ENCODE assay signal across 28 mouse cellular contexts in the genomic region with DNA sequence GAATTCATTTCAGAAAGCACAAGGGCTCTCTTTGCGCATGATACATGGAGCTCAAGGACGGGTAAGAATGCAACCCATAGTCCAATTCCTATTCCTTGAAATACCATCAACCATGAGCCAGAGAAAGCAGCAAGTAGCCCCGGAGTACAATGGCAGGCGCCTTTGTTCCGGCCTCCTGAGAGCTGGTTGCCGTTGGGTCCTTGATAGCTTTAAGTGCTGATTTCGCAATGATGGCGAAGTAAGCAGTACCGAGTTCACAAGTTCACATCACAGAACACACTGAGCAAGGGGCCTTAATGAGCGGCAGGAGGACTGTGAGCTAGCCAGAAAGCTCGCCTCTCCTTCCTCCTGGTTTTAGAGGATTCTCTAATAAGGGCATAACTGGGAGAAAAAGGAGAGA.
DNase-seq lines count a peak whose midpoint lies in the region; ATAC-seq and TF ChIP-seq lines count a peak whose summit lies in the region.
"Had no signal": no experiment of that assay in that cellular context is flagged by ENCODE, and none has a peak within 500 bp of the region (broad histone marks: within the 10 kb centered on the region; RNA-seq: fewer than 3 reads in every experiment).

No protein-coding gene starts in this region.

- H3K9me3 ChIP-seq in liver, postnatal 0 days (ENCODE audit: low read length) = no peaks in the 10 kb centered on the region
- H3K9me3 ChIP-seq: embryonic facial prominence, embryonic 12.5 days; G1E; hindbrain, embryonic 12.5 days; liver, embryonic 12.5 days; midbrain, embryonic 10.5 days; neural tube, embryonic 13.5 days had no signal

- no peak for TF ChIP-seq EP300 in liver, postnatal 0 days (IDR thresholded peaks at IDR 0.05; ENCODE audit: low read depth)

- H3K4me2 ChIP-seq in liver, postnatal 0 days (ENCODE audit: low read depth, low read length) = no peak overlapping the region
- H3K4me2 ChIP-seq: embryonic facial prominence, embryonic 12.5 days; heart, embryonic 11.5 days; hindbrain, embryonic 12.5 days; liver, embryonic 12.5 days; neural tube, embryonic 13.5 days had no signal

- H3K4me3 ChIP-seq in liver, adult 2 months (ENCODE audit: insufficient read depth, low read depth, low read length) = no peak overlapping the region
- no peak overlapping the region for H3K4me3 ChIP-seq in liver, postnatal 0 days (ENCODE audit: low read depth, low read length)
- no peak overlapping the region for H3K4me3 ChIP-seq in lung, adult 2 months (replicated peaks; ENCODE audit: extremely low read depth, low read depth, low read length)
- H3K4me3 ChIP-seq: embryonic facial prominence, embryonic 12.5 days; hindbrain, embryonic 12.5 days; liver, embryonic 12.5 days; midbrain, embryonic 10.5 days; myocyte; neural tube, embryonic 13.5 days had no signal

- 64% methylated on average over 11 of the region's 11 CpGs for WGBS in liver, adult 2 months
- 61% methylated on average over 11 of the region's 11 CpGs for WGBS in liver, postnatal 0 days (ENCODE audit: insufficient replicate concordance)
- WGBS in lung, adult 2 months = 56% methylated on average over 11 of the region's 11 CpGs

- no peaks in the 10 kb centered on the region for H3K36me3 ChIP-seq in liver, adult 2 months (ENCODE audit: control insufficient read depth, insufficient read depth, low read length)
- no peaks in the 10 kb centered on the region for H3K36me3 ChIP-seq in liver, postnatal 0 days (replicated peaks; ENCODE audit: insufficient read depth, low read length)
- H3K36me3 ChIP-seq: embryonic facial prominence, embryonic 12.5 days; G1E; hindbrain, embryonic 12.5 days; liver, embryonic 12.5 days; midbrain, embryonic 10.5 days; neural tube, embryonic 13.5 days had no signal

- H3K79me2 ChIP-seq in liver, adult 2 months (ENCODE audit: control insufficient read depth, insufficient read depth, low read length) = no peaks in the 10 kb centered on the region

- peak; percentile 18 for DNase-seq in liver, adult 2 months (ENCODE audit: extremely low read depth, low read depth, low spot score)
- DNase-seq in liver, postnatal 0 days = no peak
- peak; percentile 39 for DNase-seq in lung, adult 2 months
- DNase-seq in lung, postnatal 14 days = peak; percentile 39
- DNase-seq in right cerebral cortex, adult 18-20 months = no peak
- no peak for DNase-seq in B cell, adult 2 months
- no peak for DNase-seq in layer of hippocampus, adult 11-12 months (ENCODE audit: low spot score)
- DNase-seq: adrenal gland, postnatal 10 days; cerebellum, adult 2 months; cerebellum, postnatal 25 days; forebrain, postnatal 0 days; gastrocnemius, postnatal 36 days; kidney, adult 2 months; left cerebral cortex, postnatal 4 days; thymus, adult 18-20 months had no signal

- H3K4me1 ChIP-seq in liver, adult 2 months (ENCODE audit: control insufficient read depth, insufficient read depth, low read length) = no peaks in the 10 kb centered on the region
- H3K4me1 ChIP-seq in liver, postnatal 0 days (ENCODE audit: insufficient read depth) = peaks cover 4% of the 10 kb centered on the region
- 0 out of 2 replicates have a peak, but pooled peaks cover 3% of the 10 kb centered on the region for H3K4me1 ChIP-seq in lung, adult 2 months (ENCODE audit: control insufficient read depth, insufficient read depth, low read length)
- H3K4me1 ChIP-seq: embryonic facial prominence, embryonic 12.5 days; liver, embryonic 12.5 days had no signal

- no peak for TF ChIP-seq POLR2A in liver, adult 2 months (IDR thresholded peaks at IDR 0.05; ENCODE audit: extremely low read depth, insufficient read depth, low read length)
- TF ChIP-seq POLR2A in lung, adult 2 months (IDR thresholded peaks at IDR 0.05; ENCODE audit: borderline replicate concordance, extremely low read depth, low read depth, low read length) = no peak

- H3K9ac ChIP-seq in liver, adult 2 months (ENCODE audit: low read depth, low read length) = no peak overlapping the region
- H3K9ac ChIP-seq in liver, postnatal 0 days (replicated peaks) = no peak overlapping the region
- H3K9ac ChIP-seq: embryonic facial prominence, embryonic 12.5 days; forebrain, postnatal 0 days; hindbrain, embryonic 12.5 days; liver, embryonic 12.5 days; neural tube, embryonic 13.5 days had no signal

- ATAC-seq in liver, postnatal 0 days = no peak
- ATAC-seq: activated CD4-positive, CD25-positive, alpha-beta regulatory T cell, adult 4 months; forebrain, postnatal 0 days; liver, embryonic 12.5 days; midbrain, embryonic 16.5 days; Patski had no signal

- no peak for TF ChIP-seq CTCF in liver, adult 2 months (IDR thresholded peaks at IDR 0.05; ENCODE audit: low read depth, low read length)
- TF ChIP-seq CTCF in liver, postnatal 0 days (IDR thresholded peaks at IDR 0.05; ENCODE audit: low read depth) = no peak
- TF ChIP-seq CTCF in lung, adult 2 months (IDR thresholded peaks at IDR 0.05; ENCODE audit: insufficient read depth, low read length) = no peak

- H3K27ac ChIP-seq in liver, adult 2 months (replicated peaks; ENCODE audit: insufficient read depth, low read depth, low read length) = no peak overlapping the region
- H3K27ac ChIP-seq in liver, postnatal 0 days (ENCODE audit: low read depth) = no peak overlapping the region
- H3K27ac ChIP-seq: embryonic facial prominence, embryonic 12.5 days; hindbrain, embryonic 12.5 days; kidney, postnatal 0 days; liver, embryonic 12.5 days; midbrain, embryonic 10.5 days; neural tube, embryonic 13.5 days had no signal

- H3K27me3 ChIP-seq in liver, adult 2 months (ENCODE audit: control insufficient read depth, insufficient read depth, low read length) = no peaks in the 10 kb centered on the region
- no peaks in the 10 kb centered on the region for H3K27me3 ChIP-seq in liver, postnatal 0 days (ENCODE audit: insufficient read depth, low read length)
- H3K27me3 ChIP-seq: CH12.LX; embryonic facial prominence, embryonic 12.5 days; liver, embryonic 12.5 days had no signal

Comparison
In these comparisons a context has a peak if more than half of its experiments do, and no peak if none do; other contexts are left out.
1. DNase-seq: peak in liver, adult 2 months (single experiment), lung, adult 2 months (single experiment) and lung, postnatal 14 days (single experiment); none in liver, postnatal 0 days (single experiment), right cerebral cortex, adult 18-20 months (single experiment), B cell, adult 2 months (0 of 2) and layer of hippocampus, adult 11-12 months (single experiment).